Mouse (Mus musculus): ENCODE results near the gene Ccdc78. TPM values are rescaled to one million over a fixed set of nuclear protein-coding genes. Genes with fewer than 3 reads are reported as not detected.
A peak's percentile ranks its signal among the peaks of the same experiment; 100 is the strongest.

The Ccdc78 gene
- polyA plus RNA-seq, 1 experiment = 1.6 TPM

GRCm38 (mm10) chr17:25792615-25793014 lies 6.2 kb downstream of the Ccdc78 start, which contains the start of gene Fam173a:
Gene Fam173a (minus strand): TSS chr17:25792901.
- H3K4me3 ChIP-seq (ENCODE audit: control insufficient read depth, low read depth, low read length) = peak within 1 kb of the TSS; percentile 93
- no peaks in the 10 kb centered on the region for H3K36me3 ChIP-seq (ENCODE audit: control insufficient read depth, insufficient read depth, low read length)
- no peaks in the 10 kb centered on the region for H3K27me3 ChIP-seq (ENCODE audit: control insufficient read depth, insufficient read depth, low read length)
- peaks cover 27% of the 10 kb centered on the region for H3K4me1 ChIP-seq (ENCODE audit: control insufficient read depth, insufficient read depth, low read length)
- no peak for TF ChIP-seq CTCF (IDR thresholded peaks at IDR 0.05; ENCODE audit: control insufficient read depth, insufficient read depth, insufficient replicate concordance, low read depth, low read length)
- TF ChIP-seq POLR2A (IDR thresholded peaks at IDR 0.05; ENCODE audit: control insufficient read depth, low read depth, low read length) = no peak
- peak within 1 kb of the TSS; percentile 80 for H3K27ac ChIP-seq (ENCODE audit: control insufficient read depth, insufficient read depth, low read depth, low read length)

- Histone ChIP-seq H3K4me1 (ENCODE audit: control insufficient read depth, insufficient read depth, low read length) (peaks cover 28% of the 10 kb centered on the region), H3K4me3 (ENCODE audit: control insufficient read depth, low read depth, low read length) (no peak overlapping the region)
Observed at GRCm38 (mm10) chr17:25794197-25794596, 7.8 kb downstream of the Ccdc78 start.

DNA sequence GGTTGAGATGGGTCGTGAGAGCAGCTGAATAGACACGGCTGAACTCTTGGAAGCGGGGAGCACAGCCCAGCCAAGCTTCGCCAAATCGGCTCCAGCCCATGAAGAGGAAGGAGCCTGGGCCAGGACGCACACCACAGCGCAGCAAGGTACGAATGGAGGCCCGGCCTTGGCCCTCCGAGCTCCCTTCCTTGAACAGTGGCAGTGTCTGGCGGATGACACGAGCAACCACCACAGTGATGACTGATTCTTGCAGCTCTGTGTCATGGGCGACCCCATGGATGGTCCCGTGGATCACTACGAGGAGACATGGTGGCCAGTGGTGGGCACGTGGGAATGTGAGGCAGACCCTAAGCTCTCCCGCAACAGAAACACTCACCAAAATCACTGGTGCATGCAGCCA lies 8.6 kb downstream of the Ccdc78 start:
- Histone ChIP-seq H3K27ac (ENCODE audit: control insufficient read depth, insufficient read depth, low read depth, low read length) (no peak overlapping the region), H3K4me3 (ENCODE audit: control insufficient read depth, low read depth, low read length) (no peak overlapping the region), H3K4me1 (ENCODE audit: control insufficient read depth, insufficient read depth, low read length) (peaks cover 28% of the 10 kb centered on the region), H3K27me3 (ENCODE audit: control insufficient read depth, insufficient read depth, low read length) (no peaks in the 10 kb centered on the region), H3K36me3 (ENCODE audit: control insufficient read depth, insufficient read depth, low read length) (no peaks in the 10 kb centered on the region)
- TF ChIP-seq CTCF (IDR thresholded peaks at IDR 0.05; ENCODE audit: control insufficient read depth, insufficient read depth, insufficient replicate concordance, low read depth, low read length) = no peak
- no peak for TF ChIP-seq POLR2A (IDR thresholded peaks at IDR 0.05; ENCODE audit: control insufficient read depth, low read depth, low read length)

More at GRCm38 (mm10) chr17:25794197-25794596, 7.8 kb downstream of the Ccdc78 start:
- TF ChIP-seq CTCF (IDR thresholded peaks at IDR 0.05; ENCODE audit: control insufficient read depth, insufficient read depth, insufficient replicate concordance, low read depth, low read length) (no peak), POLR2A (IDR thresholded peaks at IDR 0.05; ENCODE audit: control insufficient read depth, low read depth, low read length) (no peak)
- H3K27ac ChIP-seq (ENCODE audit: control insufficient read depth, insufficient read depth, low read depth, low read length) = no peak overlapping the region
- H3K27me3 ChIP-seq (ENCODE audit: control insufficient read depth, insufficient read depth, low read length) = no peaks in the 10 kb centered on the region
- no peaks in the 10 kb centered on the region for H3K36me3 ChIP-seq (ENCODE audit: control insufficient read depth, insufficient read depth, low read length)

GRCm38 (mm10) chr17:25795609-25796092 lies 9.3 kb downstream of the Ccdc78 start, which contains the start of gene AC134908.4:
Gene AC134908.4 (minus strand): TSS chr17:25795659.
- H3K4me3 ChIP-seq (ENCODE audit: control insufficient read depth, low read depth, low read length) = peak within 1 kb of the TSS; percentile 66
- peaks cover 28% of the 10 kb centered on the region for H3K4me1 ChIP-seq (ENCODE audit: control insufficient read depth, insufficient read depth, low read length)
- H3K36me3 ChIP-seq (ENCODE audit: control insufficient read depth, insufficient read depth, low read length) = no peaks in the 10 kb centered on the region
- no peaks in the 10 kb centered on the region for H3K27me3 ChIP-seq (ENCODE audit: control insufficient read depth, insufficient read depth, low read length)
- no peak within 1 kb of the TSS for H3K27ac ChIP-seq (ENCODE audit: control insufficient read depth, insufficient read depth, low read depth, low read length)
- no peak for TF ChIP-seq POLR2A (IDR thresholded peaks at IDR 0.05; ENCODE audit: control insufficient read depth, low read depth, low read length)
- TF ChIP-seq CTCF (IDR thresholded peaks at IDR 0.05; ENCODE audit: control insufficient read depth, insufficient read depth, insufficient replicate concordance, low read depth, low read length) = no peak

DNA sequence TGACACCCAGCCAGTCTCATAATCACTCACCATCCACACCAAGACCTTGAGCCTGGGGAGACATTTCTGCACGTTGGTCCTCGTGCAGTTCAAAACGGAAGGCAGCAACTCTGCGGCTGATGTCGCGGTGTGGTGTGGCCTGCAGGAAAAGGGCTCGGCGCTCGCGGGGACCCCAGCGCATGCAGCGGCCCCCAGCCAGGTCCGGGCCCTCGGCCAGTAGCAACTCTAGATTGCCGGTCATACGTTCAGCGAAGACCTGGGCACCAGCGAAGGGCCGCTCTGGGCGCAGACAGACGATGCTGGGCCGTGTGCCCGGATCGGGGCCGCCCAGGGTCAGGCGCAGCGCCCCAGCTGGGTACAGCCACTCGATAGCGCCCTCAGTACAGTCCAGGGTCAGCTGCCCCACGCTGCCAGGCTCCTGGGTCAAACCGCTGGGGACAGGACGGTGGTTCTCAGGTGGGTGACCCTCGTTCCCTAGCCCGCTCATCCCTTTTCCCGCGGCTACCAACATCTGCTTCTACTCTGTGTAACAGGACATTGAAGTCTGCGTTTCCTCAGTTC lies 9.9 kb downstream of the Ccdc78 start:
- TF ChIP-seq CTCF (IDR thresholded peaks at IDR 0.05; ENCODE audit: control insufficient read depth, insufficient read depth, insufficient replicate concordance, low read depth, low read length) = no peak
- TF ChIP-seq POLR2A (IDR thresholded peaks at IDR 0.05; ENCODE audit: control insufficient read depth, low read depth, low read length) = no peak
- Histone ChIP-seq H3K27me3 (ENCODE audit: control insufficient read depth, insufficient read depth, low read length) (no peaks in the 10 kb centered on the region), H3K36me3 (ENCODE audit: control insufficient read depth, insufficient read depth, low read length) (no peaks in the 10 kb centered on the region), H3K27ac (ENCODE audit: control insufficient read depth, insufficient read depth, low read depth, low read length) (no peak overlapping the region), H3K4me1 (ENCODE audit: control insufficient read depth, insufficient read depth, low read length) (peaks cover 26% of the 10 kb centered on the region), H3K4me3 (ENCODE audit: control insufficient read depth, low read depth, low read length) (peak overlapping the region; percentile 66)

GRCm38 (mm10) chr17:25796951-25797369 lies 10.6 kb downstream of the Ccdc78 start, which contains the start of gene Metrn:
Gene Metrn (minus strand): TSS chr17:25797136.
- peaks cover 23% of the 10 kb centered on the region for H3K4me1 ChIP-seq (ENCODE audit: control insufficient read depth, insufficient read depth, low read length)
- no peaks in the 10 kb centered on the region for H3K36me3 ChIP-seq (ENCODE audit: control insufficient read depth, insufficient read depth, low read length)
- peak within 1 kb of the TSS; percentile 75 for H3K4me3 ChIP-seq (ENCODE audit: control insufficient read depth, low read depth, low read length)
- TF ChIP-seq POLR2A (IDR thresholded peaks at IDR 0.05; ENCODE audit: control insufficient read depth, low read depth, low read length) (peak; percentile 12; the same call in 1 of the 2 replicates), CTCF (IDR thresholded peaks at IDR 0.05; ENCODE audit: control insufficient read depth, insufficient read depth, insufficient replicate concordance, low read depth, low read length) (no peak)
- H3K27me3 ChIP-seq (ENCODE audit: control insufficient read depth, insufficient read depth, low read length) = no peaks in the 10 kb centered on the region
- H3K27ac ChIP-seq (ENCODE audit: control insufficient read depth, insufficient read depth, low read depth, low read length) = no peak within 1 kb of the TSS

- TF ChIP-seq POLR2A (IDR thresholded peaks at IDR 0.05; ENCODE audit: control insufficient read depth, low read depth, low read length) = no peak
- TF ChIP-seq CTCF (IDR thresholded peaks at IDR 0.05; ENCODE audit: control insufficient read depth, insufficient read depth, insufficient replicate concordance, low read depth, low read length) = peak; percentile 41; the same call in 1 of the 2 replicates
- H3K4me3 ChIP-seq (ENCODE audit: control insufficient read depth, low read depth, low read length) = no peak overlapping the region
- H3K27me3 ChIP-seq (ENCODE audit: control insufficient read depth, insufficient read depth, low read length) = no peaks in the 10 kb centered on the region
- H3K36me3 ChIP-seq (ENCODE audit: control insufficient read depth, insufficient read depth, low read length) = no peaks in the 10 kb centered on the region
- no peak overlapping the region for H3K27ac ChIP-seq (ENCODE audit: control insufficient read depth, insufficient read depth, low read depth, low read length)
- peaks cover 12% of the 10 kb centered on the region for H3K4me1 ChIP-seq (ENCODE audit: control insufficient read depth, insufficient read depth, low read length)
Observed at GRCm38 (mm10) chr17:25801029-25801428, 14.6 kb downstream of the Ccdc78 start.

Measured in testis, adult 2 months (tissue).